Mouse (Mus musculus): ENCODE measurements around the gene Nhlh1.
A peak's percentile ranks its signal among the peaks of the same experiment; 100 is the strongest.

The Nhlh1 gene

GRCm38 (mm10) chr1:172057491-172057921, at the start of gene Nhlh1:
Gene Nhlh1, minus strand, starts transcription at chr1:172057573.
- peak; percentile 55 for DNase-seq (ENCODE audit: low spot score)

- peak; percentile 19 for DNase-seq (ENCODE audit: low spot score)
Observed at GRCm38 (mm10) chr1:172105101-172105500, 47.7 kb upstream of the Nhlh1 start.

GRCm38 (mm10) chr1:172103619-172104018, 46.2 kb upstream of the Nhlh1 start:
- DNase-seq (ENCODE audit: low spot score) = no peak

GRCm38 (mm10) chr1:172099325-172100033, 42.1 kb upstream of the Nhlh1 start:
- DNase-seq (ENCODE audit: low spot score) = no peak

- no peak for DNase-seq (ENCODE audit: low spot score)
Observed at GRCm38 (mm10) chr1:172095202-172095601, 37.8 kb upstream of the Nhlh1 start.

- no peak for DNase-seq (ENCODE audit: low spot score)
Observed at GRCm38 (mm10) chr1:172094295-172094694, 36.9 kb upstream of the Nhlh1 start.

- no peak for DNase-seq (ENCODE audit: low spot score)
Observed at GRCm38 (mm10) chr1:172093522-172093921, 36.1 kb upstream of the Nhlh1 start.

GRCm38 (mm10) chr1:172082899-172083445, 25.6 kb upstream of the Nhlh1 start:
- DNase-seq (ENCODE audit: low spot score) = no peak

GRCm38 (mm10) chr1:172082101-172082898, 24.9 kb upstream of the Nhlh1 start, which contains the start of the genes Copa and Ncstn:
Gene Copa, plus strand, starts transcription at chr1:172082529.
Gene Ncstn, minus strand, starts transcription at chr1:172082795.
- peak; percentile 98 for DNase-seq (ENCODE audit: low spot score)

- no peak for DNase-seq (ENCODE audit: low spot score)
Observed at GRCm38 (mm10) chr1:172077981-172078380, 20.6 kb upstream of the Nhlh1 start.

- DNase-seq (ENCODE audit: low spot score) = no peak
Observed at GRCm38 (mm10) chr1:172072604-172073003, 15.2 kb upstream of the Nhlh1 start.

- peak; percentile 45 for DNase-seq (ENCODE audit: low spot score)
Observed at GRCm38 (mm10) chr1:172071556-172071955, 14.2 kb upstream of the Nhlh1 start.

GRCm38 (mm10) chr1:172070227-172070626, 12.9 kb upstream of the Nhlh1 start:
- no peak for DNase-seq (ENCODE audit: low spot score)

- DNase-seq (ENCODE audit: low spot score) = no peak
Observed at GRCm38 (mm10) chr1:172064613-172065141, 7.3 kb upstream of the Nhlh1 start.

GRCm38 (mm10) chr1:172063291-172064023, 6.1 kb upstream of the Nhlh1 start:
- no peak for DNase-seq (ENCODE audit: low spot score)

- DNase-seq (ENCODE audit: low spot score) = no peak
Observed at GRCm38 (mm10) chr1:172062101-172062500, 4.7 kb upstream of the Nhlh1 start.

- DNase-seq (ENCODE audit: low spot score) = peak; percentile 56
Observed at GRCm38 (mm10) chr1:172061217-172061616, 3.8 kb upstream of the Nhlh1 start.

- DNase-seq (ENCODE audit: low spot score) = no peak
Observed at GRCm38 (mm10) chr1:172060659-172061058, 3.3 kb upstream of the Nhlh1 start.

GRCm38 (mm10) chr1:172058874-172059273, 1.5 kb upstream of the Nhlh1 start:
- no peak for DNase-seq (ENCODE audit: low spot score)

- no peak for DNase-seq (ENCODE audit: low spot score)
Observed at GRCm38 (mm10) chr1:172058321-172058720, 948 bp upstream of the Nhlh1 start.

GRCm38 (mm10) chr1:172056251-172056650, 1.1 kb downstream of the Nhlh1 start:
- no peak for DNase-seq (ENCODE audit: low spot score)
